Mouse (Mus musculus) CH12.LX (cell line): ENCODE data around the gene Gas7.

Source experiments
- CHD2 ChIP-seq: IDR thresholded peaks from 2 replicates; pipeline ENCODE4 v1.6.1; 2011; ENCODE audit warnings: low read length, improper control_type of control experiment
- CTCF ChIP-seq, 2 experiments: IDR thresholded peaks in 1 of 2; conservative IDR thresholded peaks in 1 of 2; 2 replicates each; pipeline ENCODE4 v1.5.1; 2011 to 2012; ENCODE audit warnings: low read depth in 2 of 2, low read length in 2 of 2, improper control_type of control experiment in 1 of 2, inconsistent platforms in 1 of 2, mild to moderate bottlenecking in 1 of 2, moderate library complexity in 1 of 2
- EP300 ChIP-seq: IDR thresholded peaks from 2 replicates; pipeline ENCODE4 v1.6.1; 2011; ENCODE audit warnings: low read length, improper control_type of control experiment
- HCFC1 ChIP-seq: IDR thresholded peaks from 2 replicates; pipeline ENCODE4 v1.6.1; 2012; ENCODE audit warnings: low read depth, mild to moderate bottlenecking, inconsistent platforms, low read length, improper control_type of control experiment
- JUND ChIP-seq: conservative IDR thresholded peaks from 2 replicates; pipeline ENCODE4 v1.6.1; 2011; ENCODE audit warnings: low read depth, low read length, improper control_type of control experiment
- KAT2A ChIP-seq: IDR thresholded peaks from 2 replicates; pipeline ENCODE4 v1.6.1; 2012; ENCODE audit warnings: low read length, improper control_type of control experiment, inconsistent platforms; ENCODE audit not compliant: insufficient replicate concordance
- MAFK ChIP-seq: IDR thresholded peaks from 2 replicates; pipeline ENCODE4 v1.6.1; 2011; ENCODE audit warnings: low read length, improper control_type of control experiment; ENCODE audit not compliant: insufficient replicate concordance
- NRF1 ChIP-seq: IDR thresholded peaks from 2 replicates; pipeline ENCODE4 v1.6.1; 2014; ENCODE audit warnings: low read depth, mild to moderate bottlenecking, inconsistent platforms, low read length, improper control_type of control experiment, moderate library complexity
- POLR2A ChIP-seq: IDR thresholded peaks from 2 replicates; pipeline ENCODE4 v1.6.1; 2011; ENCODE audit warnings: low read depth, mild to moderate bottlenecking, improper control_type of control experiment, low read length
- RAD21 ChIP-seq: IDR thresholded peaks from 2 replicates; pipeline ENCODE4 v1.6.1; 2011; ENCODE audit warnings: low read depth, mild to moderate bottlenecking, low read length, improper control_type of control experiment, moderate library complexity
- SMC3 ChIP-seq: IDR thresholded peaks from 2 replicates; pipeline ENCODE4 v1.6.1; 2011; ENCODE audit warnings: low read depth, low read length, improper control_type of control experiment
- TCF12 ChIP-seq: IDR thresholded peaks from 2 replicates; pipeline ENCODE4 v1.6.1; 2014; ENCODE audit warnings: low read depth, mild to moderate bottlenecking, inconsistent platforms, low read length, improper control_type of control experiment
- ZNF384 ChIP-seq: IDR thresholded peaks from 2 replicates; pipeline ENCODE4 v1.6.1; 2012; ENCODE audit warnings: low read depth, low read length, improper control_type of control experiment, inconsistent platforms

DNA sequence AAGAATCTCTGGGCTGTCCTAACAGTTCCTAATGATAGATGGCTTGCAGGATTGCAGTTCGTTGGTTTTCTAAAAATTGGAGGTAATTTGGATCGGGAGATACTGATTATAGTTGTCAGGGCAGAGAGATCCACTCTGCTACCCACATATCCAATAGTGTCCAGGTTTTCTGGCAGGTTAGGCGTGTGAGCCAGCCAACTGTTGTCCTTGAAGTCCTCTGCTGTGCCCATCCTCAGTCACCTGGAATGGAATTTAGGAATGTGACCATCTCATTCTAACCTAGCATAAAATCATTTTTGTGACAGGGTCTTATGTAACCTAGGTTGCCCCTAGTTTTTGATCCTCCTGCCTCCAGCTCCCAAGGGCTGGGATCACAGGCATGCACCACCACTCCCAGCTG lies 188.2 kb downstream of the Gas7 start:
- TF ChIP-seq MAFK (no peak), TCF12 (no peak), CTCF (conservative IDR thresholded peaks at IDR 0.05 in 1 of 2, IDR thresholded peaks at IDR 0.05 in 1 of 2; ENCODE audit: low read depth in 2 of 2, low read length in 2 of 2) (no peak), NRF1 (no peak), POLR2A (no peak), JUND (no peak), EP300 (no peak), ZNF384 (no peak), CHD2 (no peak), RAD21 (no peak), SMC3 (no peak), HCFC1 (no peak), KAT2A (no peak)
